Mouse (Mus musculus) gonadal fat pad, adult 2 months (tissue): Measurements from ENCODE around the gene Fam136a. TPM values are rescaled to one million over a fixed set of nuclear protein-coding genes. Genes with fewer than 3 reads are reported as not detected.
A peak's percentile ranks its signal among the peaks of the same experiment; 100 is the strongest.
"Not testable (repeated sequence)": the region's sequence is repeated elsewhere in the genome, so short reads cannot be mapped to it uniquely, and the experiment has no call there.

Source experiments
- DNase-seq: peaks from one replicate; pipeline ENCODE4 v3.0.0-alpha.2; 2012; ENCODE audit warnings: low read depth
- polyA plus RNA-seq: library from polyadenylated mRNA; depleted of rRNA; stranded (reverse); fragments of >200 nt; gene quantifications from 2 replicates; pipeline ENCODE4 v1.2.3, GENCODE M21; 2012; rRNA removed

Gene Fam136a
- polyA plus RNA-seq, result 23.0 and 25.9 TPM in 2 replicates

DNA sequence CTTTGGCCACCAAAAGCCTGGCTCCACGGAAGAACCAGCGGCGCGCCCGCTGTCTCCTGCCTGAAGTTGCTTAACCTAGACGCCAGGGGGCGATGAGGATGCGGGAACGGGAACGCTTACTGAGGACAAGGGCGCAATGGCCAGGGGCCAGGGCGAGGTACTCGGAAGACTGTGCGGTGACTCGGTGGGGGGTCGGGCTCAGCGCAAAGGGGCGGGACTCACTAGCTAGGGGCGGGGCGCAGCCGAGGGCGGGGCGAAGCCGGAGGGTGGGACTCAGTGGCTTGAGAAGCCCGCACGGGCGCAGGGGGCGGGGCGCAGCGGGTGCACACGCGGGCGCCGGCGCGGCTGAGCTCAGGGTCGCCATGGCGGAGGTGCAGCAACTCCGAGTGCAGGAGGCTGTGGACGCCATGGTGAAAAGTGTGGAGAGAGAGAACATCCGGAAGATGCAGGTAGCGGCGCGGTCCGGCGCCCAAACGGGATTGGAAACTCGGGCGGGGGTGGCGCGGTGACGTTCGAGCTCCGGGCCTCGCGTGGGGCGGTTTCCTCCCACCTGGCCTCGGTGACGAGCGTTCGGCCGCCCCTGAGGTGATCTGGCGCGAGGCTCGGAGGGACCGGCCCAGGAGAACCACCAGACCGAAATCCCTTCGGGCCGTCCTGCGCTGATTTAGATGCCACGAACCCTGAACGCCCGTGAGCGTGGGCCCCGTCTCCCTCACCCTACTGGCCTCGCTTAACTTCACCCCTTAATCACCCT lies at the start of gene Fam136a:
Gene Fam136a (plus strand): TSS at position 276 of the 754 bp plus-strand sequence.
- DNase-seq, result no peak

DNA sequence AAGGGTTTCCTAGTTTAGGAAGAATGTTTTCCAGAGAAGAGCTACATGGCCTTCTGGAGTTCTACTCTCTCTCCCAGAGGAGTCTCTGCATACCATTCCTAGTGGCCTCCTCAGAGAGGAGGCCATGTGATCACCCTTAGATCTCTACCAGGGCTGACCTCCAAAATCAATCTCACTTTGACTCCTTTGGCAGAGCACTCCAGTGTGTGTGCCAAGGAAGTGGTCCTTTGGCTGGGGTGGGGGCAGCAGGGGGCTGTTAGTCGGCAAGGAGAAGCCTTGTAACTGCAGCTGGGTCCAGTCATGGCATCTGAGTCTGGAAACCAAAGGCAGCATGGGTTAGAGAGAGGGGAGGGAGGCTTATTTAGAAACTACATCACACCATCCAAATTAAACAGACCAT lies 48.4 kb upstream of the Fam136a start:
- no peak for DNase-seq

DNA sequence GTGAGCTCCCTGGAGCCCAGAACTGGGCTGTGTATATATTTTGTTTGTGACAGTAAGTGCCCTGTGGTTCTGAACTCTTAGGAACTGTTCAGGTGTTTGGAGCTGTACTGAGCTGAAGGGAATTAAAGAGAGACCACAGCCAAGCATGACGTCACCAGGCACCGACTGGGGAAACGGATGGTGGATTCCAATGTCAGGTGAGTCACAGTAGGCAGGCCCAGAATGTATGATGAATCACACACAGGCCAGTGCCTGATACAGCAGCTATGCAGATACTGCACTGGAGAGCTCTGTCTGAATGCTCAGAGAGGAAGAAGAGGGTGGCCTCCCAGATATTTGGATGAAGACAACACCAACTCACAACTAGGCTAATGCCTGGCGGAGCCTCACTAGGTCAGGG lies 46.6 kb upstream of the Fam136a start:
- no peak for DNase-seq

DNA sequence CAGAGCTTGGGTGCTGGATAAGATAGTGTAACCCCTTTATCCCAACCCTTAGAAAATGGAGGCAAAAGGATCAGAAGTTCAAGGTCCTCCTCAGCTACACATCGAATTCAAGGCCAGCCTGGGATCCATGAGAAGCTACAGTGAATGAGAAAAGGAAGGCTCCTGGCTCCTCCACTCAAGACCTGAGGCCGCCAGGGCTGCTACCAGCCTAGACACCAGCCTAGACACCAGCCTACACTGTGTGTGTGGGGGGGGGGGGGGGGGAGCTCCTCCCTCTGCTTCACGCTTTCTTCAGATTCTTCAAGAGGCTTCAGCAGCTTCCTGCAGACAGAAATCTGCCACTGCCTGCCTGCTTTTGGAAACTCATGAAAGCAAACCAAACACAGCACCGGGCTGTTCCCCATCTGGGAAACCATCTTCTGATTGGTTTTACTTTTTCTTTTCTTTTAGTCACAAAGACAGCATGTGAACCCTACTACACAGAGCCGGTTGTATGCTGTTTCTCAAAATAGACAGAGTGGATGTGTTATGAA lies 43.3 kb upstream of the Fam136a start:
- no peak for DNase-seq

DNA sequence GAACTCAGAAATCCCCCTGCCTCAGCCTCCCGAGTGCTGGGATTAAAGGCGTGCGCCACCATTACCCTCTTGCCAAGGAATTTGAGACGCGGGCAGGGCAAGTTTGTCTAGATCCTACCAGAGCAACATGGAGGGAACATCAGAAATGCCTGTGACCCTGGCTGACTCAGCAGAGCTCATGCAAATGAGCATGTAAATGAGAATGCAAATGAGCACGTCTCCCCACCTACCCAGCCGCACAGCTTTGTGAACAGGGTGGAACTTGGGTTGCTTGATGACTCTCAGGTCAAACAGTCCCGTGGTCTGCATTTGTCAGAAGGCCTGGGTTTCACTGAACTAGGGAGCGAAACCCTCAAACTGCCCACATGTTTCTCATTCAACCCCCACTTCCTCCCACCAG lies 42.5 kb upstream of the Fam136a start:
- DNase-seq, result no peak

DNA sequence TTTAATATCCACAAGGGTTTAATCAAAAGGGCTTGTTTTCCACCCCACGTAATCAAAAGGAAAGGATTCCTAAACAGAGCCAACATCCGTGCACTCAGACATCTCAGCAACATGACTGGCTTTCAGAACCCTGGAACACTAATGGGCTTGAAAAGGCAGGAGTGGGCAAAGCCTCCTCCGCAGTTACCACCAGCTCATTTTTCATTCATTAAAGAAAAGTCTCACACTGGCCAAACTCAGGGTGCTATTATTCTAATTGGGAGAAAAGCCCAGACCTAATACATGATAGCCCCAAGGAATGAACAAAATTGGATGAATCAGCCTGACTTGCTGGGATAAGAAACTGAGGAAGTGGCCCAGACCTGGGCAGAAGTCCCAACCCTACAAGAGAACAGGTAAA lies 41.0 kb upstream of the Fam136a start:
- peak; percentile 51 for DNase-seq

DNA sequence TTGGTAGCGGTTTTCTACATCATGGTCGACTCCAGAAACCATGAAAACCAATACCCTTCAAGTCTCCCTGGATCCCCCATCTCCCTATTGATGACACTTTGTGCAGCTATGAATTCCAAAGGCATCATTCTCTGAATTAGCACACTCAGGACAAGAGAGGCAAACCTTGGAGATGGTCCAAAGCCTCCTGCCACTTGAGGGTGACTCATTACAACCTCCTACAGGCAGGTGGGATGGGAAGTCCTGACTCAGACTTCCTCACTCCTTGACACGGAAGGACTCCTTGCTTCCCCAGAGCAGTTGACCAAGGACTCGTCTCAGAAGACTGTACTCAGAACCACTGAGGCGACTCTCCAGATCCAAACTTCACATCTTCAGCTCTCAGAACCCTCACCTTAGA lies 39.8 kb upstream of the Fam136a start:
- DNase-seq, result peak; percentile 22

DNA sequence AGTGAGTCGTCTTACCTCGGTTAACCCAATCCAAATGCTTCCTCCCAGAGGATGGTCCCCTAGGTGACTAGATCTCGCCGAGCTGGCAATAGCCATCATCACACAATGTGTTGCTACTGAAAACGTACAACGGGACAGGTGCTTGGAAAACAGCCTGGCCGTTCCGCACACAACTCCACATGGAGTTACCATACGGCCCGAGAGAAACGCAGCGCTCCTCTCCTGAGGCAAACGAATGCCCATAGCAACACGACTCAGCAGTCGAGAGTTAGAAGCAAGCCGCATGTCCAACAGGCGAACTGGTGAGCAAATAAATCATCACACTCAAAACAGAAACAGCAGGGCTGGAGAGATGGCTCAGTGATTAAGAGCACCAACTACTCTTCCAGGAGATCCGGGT lies 38.6 kb upstream of the Fam136a start:
- no peak for DNase-seq

DNA sequence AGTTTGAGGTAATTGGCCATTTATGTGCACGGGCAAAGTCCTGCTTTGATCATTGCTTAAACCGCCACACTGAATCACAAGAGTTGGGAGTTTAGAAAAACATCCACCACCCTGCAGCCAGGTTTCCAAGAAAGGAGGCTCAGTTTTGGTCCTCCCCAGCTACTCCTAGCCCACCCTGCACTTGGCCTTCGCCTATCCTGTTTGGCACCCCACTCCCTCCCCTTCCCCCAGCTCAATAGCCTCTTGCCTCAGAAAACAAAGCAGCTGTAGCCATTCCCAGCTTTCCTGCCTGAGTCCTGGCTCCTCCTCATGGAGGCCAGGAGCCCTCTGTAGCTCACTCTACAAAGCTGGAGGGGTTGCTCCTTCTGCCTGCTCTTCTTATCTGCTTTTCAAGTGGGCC lies 37.1 kb upstream of the Fam136a start:
- DNase-seq, result no peak

DNA sequence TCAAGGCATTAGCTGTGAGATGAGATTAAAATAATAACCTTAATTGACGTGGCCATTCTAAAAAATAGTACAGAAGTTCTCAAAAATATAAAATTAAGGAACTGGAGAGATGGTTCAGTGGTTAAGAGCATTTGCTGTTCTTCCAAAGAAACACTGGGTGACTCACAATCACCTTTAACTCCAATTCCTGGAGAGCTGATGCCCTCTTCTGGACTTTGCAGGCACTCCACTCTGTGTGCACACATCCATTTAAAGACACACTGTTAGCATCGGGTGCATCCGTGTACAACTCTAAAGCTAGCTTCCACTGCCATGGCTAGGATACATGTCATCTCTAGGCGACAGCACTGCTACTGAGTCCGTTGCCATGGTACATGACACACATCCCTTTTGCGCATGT lies 35.5 kb upstream of the Fam136a start:
- no peak for DNase-seq

DNA sequence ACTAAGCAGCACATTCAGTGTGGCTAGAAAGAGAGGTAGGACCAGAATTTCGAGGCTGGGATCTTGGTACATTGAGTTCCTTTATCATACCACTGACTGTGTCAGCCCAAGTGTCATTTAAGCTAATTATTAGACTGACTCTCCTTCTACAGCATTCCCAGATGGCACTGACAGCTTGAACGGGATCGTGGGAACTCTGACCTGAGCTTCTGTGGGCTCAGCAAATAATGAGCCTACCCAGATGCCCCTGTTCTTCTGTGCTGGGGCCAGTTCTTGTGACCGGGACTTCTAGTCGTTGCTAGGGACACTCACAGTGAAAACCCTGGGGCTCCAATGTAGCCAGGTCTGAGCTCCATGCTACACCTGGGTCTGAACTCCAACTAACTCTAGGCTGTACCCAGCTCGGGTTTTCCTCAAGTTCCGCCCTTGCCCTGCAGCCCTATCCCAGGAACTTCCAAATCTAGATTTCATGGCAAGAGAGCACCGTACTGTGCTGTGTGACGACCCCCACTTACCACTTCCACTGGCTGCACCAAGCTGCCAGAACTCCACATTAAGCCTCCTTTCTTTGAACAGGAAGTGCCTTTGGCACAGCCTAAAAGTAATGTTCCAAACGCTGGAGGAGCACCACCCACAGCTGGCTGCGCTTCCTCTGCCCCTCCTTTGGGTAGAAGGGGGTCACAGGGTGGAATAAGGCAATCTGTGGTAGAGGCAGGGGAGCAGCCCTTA lies 30.2 kb upstream of the Fam136a start:
- no peak for DNase-seq

DNA sequence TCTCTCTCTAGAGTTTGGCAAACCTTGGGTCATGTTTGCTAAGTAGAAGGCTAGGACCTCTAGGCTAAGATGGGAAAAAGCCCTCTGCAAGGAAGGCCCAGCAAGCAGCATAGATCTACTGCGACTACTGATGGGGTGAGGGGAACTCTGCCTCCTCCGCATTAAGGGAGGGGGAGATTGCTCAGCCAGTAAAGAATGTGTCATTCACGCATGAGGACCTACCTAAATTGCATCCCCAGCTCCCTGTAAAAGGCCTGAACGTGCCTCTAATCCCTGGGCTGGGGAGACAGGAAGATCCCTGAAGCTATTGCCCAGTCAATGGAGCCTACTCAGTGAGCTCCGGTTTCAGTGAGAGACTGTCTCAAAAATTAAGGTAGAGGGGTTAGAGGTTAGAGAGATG lies 29.6 kb upstream of the Fam136a start:
- DNase-seq, result no peak

DNA sequence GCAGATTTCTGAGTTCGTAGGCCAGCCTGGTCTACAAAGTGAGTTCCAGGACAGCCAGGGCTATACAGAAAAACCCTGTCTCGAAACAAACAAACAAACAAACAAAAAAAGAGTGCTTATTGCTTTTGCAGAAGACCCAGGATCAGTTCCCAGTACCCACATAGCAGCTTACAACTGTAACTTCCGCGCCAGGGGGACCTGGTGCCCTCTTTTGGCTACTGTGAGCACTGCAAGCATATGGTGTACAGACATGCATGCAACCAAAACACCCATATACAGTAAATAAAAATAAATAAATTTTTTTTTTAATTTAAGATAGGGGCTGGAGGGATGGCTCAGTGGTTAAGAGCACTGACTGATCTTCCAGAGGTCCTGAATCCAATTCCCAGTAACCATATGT lies 29.1 kb upstream of the Fam136a start:
- DNase-seq, result not testable (repeated sequence)

DNA sequence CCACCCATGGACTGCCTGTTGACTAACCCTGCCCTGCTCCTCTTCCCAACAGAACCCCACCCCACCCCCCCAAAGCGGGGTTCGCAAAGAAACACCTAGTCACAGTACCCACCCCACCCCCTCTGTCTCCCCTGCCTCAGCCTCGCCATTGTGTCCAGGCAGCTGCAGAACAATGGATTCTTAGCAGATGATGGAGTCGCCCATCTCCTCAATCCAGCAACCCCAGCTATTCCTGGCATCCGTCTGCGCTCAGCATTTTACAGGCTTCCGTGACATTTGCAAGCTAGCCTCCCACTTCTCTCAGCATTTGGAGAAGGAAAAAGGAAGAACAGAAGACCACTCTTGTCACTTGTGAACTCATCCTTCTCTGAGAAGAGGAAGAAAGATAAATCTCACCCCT lies 21.8 kb upstream of the Fam136a start:
- DNase-seq, result no peak

DNA sequence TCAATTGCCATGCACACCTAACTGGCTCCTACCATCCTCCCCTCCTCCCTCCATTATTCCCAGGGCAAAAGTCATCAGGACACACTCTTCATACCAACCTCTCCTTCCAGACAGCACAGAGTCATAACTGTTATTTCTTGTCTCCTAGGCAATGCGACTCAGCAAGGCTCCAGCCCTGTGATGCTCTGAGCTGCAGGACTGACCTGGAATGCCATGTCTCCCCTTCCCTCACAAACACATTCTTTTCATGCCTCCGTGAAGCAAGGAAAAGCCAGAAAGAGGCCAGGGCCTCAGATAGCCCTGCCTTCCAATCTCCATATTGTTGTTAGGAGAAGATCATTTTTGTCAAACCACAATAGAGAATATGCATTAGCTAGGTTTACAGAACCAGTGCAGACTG lies 19.4 kb upstream of the Fam136a start:
- no peak for DNase-seq

DNA sequence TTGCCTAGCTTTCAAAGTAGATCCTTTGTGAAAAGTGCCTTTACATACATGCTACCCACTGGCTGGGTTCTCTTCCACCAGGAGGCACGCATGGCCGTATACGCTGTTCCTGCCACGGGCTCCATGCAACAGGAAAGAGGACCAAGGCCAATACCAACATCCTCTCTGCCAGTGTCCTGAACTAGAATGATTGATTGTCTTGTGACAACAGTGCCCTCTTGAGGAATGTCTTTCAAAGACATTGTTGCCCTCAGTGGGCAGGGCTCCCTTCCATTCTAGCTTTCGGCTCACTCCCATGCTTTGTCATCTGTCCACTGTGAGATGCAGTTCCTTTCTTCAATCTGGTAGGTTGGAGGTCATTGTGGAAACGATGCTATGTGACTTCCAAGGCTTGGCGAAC lies 16.2 kb upstream of the Fam136a start:
- peak; percentile 49 for DNase-seq

DNA sequence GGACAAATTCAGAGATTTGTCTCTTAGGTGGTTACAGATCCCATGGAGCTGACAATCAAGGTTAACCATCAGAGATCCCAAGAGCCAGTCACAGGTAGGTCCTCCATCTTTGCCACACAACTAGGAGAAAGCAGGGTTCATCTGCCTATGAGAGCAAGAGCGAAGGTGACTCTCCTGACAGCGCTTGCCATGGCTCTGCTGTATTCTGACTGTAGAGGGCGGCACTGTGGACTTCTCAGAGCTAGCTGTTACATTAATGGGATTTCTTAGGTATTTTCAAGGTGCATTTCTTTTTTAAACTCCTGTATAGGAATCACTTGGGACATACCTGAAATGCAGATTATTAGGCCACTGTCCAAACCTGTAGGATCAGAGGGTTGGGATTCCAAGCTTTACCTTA lies 10.5 kb upstream of the Fam136a start:
- no peak for DNase-seq

DNA sequence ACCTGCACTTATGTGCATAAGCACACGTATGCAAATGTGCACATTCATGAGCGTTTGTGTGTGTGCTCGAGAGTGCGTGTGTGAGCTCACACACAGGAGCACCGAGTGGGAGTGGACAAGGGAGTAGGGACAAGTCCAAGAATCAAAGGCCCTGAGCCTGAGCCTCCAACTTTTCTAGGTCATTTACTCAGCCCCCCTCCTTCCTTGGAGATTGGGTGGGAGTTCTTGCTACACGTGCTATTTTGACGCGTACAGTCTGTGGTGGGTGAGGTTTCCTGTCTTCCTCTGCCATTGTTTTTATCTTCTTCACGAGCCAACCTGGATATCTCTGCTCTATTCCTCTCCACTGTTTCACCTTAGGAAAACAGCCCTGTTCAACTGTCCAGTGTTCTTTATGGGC lies 8.5 kb upstream of the Fam136a start:
- no peak for DNase-seq

DNA sequence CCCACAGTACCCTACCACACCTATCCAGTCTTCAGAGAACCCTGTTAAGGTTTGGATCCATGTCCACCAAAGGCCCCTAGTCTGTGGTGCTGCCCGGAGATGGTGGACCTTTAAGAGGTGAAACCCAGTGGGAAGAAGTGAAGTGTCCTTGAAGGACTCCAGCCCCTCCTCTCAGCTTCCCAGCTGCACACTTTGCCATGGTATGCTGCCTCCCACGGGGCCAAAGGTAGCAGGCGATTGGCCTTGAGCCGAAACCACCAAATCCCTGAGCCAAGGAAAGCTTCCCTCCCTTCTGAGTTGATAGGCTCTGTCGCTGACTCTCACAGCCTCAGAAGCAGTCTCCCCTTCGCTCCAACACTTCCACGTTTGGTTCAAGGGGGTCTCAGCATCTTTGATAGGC lies 4.8 kb upstream of the Fam136a start:
- DNase-seq, result no peak

DNA sequence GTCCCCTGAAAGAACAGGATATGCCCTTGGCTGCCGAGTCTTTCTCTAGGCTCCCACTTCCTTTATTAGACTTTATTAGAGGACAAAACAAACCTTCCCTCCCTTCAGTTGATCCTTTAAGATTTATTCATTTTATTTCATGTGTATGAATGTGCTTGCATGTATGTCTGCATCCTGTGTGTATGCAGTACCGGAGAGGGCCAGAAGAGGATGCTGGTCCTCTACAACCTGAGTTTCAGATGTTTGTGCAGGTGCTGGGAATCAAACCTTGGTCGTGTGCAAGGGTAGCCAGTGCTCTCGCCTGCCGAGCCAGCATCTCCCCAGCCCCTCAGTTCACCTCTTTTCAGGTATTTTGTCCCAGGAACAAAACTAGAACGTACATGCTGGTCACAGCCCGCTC lies 4.1 kb upstream of the Fam136a start:
- no peak for DNase-seq

DNA sequence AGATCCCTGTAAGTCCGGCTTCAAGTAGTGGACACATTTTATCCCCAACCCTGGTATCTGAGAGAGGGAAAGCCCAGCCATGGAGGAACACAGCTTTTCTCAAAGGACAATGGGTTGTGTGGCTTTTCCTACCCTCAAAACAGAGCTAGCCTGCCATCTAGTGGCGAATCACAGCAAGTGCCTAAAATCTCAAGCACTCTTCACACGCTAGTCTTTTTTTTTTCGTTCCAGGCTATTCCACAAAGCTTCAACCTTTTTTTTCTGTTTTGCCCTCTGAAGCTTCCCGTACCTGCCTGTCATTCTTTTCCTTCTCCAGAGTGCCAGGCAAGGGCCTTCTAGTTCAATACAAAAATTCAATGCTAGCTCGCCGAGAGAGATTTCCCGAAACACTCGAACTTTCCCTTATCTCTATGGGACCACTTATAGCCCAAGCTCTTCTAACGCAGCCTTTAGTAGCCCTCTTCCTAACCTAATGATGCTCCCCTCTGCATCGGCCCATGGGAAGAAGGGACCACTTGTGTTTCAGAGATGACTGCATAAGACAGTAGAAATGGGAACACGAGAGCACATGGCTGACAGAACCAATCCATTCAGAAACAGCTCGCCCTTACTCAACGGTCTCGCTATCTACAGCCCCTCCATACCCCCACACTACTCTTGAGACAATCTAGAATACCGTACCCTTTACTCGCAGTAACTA lies 854 bp upstream of the Fam136a start:
- DNase-seq, result no peak

DNA sequence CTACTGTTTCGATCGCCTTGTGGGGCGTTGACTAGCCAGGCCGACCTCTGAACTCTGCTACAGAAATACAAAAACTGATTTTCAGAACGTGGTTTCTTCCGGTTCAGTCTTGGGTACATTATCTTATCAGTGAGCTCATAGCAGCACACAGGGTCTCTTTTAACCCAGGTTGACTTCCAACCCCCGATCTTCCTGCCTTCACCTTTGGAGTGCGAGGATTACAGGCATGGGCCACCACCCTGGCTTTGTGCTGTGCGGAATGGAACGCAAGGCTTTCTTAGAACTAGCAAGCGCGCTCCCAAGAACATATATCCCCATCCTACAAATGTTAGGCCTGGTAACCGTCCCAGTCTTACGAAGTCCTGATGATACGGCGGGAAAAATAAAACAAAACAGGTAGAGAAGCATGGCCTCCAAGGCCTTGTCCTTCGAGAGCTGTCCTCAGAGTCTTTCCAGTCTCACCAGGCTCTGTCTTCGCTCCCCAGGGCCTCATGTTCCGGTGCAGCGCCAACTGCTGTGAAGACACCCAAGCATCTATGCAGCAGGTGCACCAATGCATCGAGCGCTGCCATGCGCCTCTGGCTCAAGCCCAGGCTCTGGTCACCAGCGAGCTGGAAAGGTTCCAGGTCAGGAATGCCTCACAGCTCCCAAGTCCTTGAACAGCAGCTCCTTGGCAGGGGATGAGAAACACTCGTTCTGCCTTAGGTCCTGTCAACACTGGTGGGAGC lies 843 bp downstream of the Fam136a start:
- no peak for DNase-seq
